Mouse (Mus musculus) cortical plate, adult 2 months (tissue): ENCODE measurements around the gene Ddx6. TPM values are rescaled to one million over a fixed set of nuclear protein-coding genes. Genes with fewer than 3 reads are reported as not detected.
A peak's percentile ranks its signal among the peaks of the same experiment; 100 is the strongest.
"Not testable (repeated sequence)": the region's sequence is repeated elsewhere in the genome, so short reads cannot be mapped to it uniquely, and the experiment has no call there.

Experiments
- H3K27ac ChIP-seq: fragments of 200-500 bp; 2 replicates; pipeline ENCODE4 v1.5.1; 2012; ENCODE audit warnings: low read length, control low read depth, inconsistent platforms; ENCODE audit not compliant: insufficient read depth
- H3K4me1 ChIP-seq: fragments of 200-500 bp; 2 replicates; pipeline ENCODE4 v1.6.1; 2011; ENCODE audit warnings: low read length; ENCODE audit not compliant: control insufficient read depth, insufficient read depth
- H3K4me3 ChIP-seq: fragments of 200-500 bp; 2 replicates; pipeline ENCODE4 v1.5.1; 2011; ENCODE audit warnings: mild to moderate bottlenecking, low read length, control low read depth; ENCODE audit not compliant: insufficient read depth
- CTCF ChIP-seq: fragments of 200-500 bp; IDR thresholded peaks from 2 replicates; pipeline ENCODE4 v1.5.1; 2011; ENCODE audit warnings: mild to moderate bottlenecking, control low read depth, low read length; ENCODE audit not compliant: insufficient read depth; ENCODE audit errors: extremely low read depth
- POLR2A ChIP-seq: fragments of 200-500 bp; IDR thresholded peaks from 2 replicates; pipeline ENCODE4 v1.6.1; 2011; ENCODE audit warnings: mild to moderate bottlenecking, low read length, control low read depth; ENCODE audit not compliant: insufficient read depth; ENCODE audit errors: extremely low read depth
- polyA plus RNA-seq: library from polyadenylated mRNA; depleted of rRNA; stranded (reverse); fragments of >200 nt; gene quantifications from 2 replicates; pipeline ENCODE4 v1.2.3, GENCODE M21; 2012; rRNA removed

Ddx6 gene
- 35.0 and 35.1 TPM in 2 replicates for polyA plus RNA-seq

GRCm38 (mm10) chr9:44604779-44605615, at the start of gene Ddx6:
Gene Ddx6, plus strand, starts transcription at chr9:44604892.
- peaks cover 7% of the 10 kb centered on the region for H3K4me1 ChIP-seq
- H3K27ac ChIP-seq: peak within 1 kb of the TSS; percentile 98
- TF ChIP-seq POLR2A: no peak
- no peak for TF ChIP-seq CTCF
- peak within 1 kb of the TSS; percentile 89 for H3K4me3 ChIP-seq

GRCm38 (mm10) chr9:44561597-44561996, 43.1 kb upstream of the Ddx6 start, which contains the start of gene Cxcr5:
Gene Cxcr5, minus strand, starts transcription at chr9:44561877.
- TF ChIP-seq POLR2A (no peak), CTCF (no peak)
- no peak within 1 kb of the TSS for H3K4me3 ChIP-seq
- no peak within 1 kb of the TSS for H3K27ac ChIP-seq
- no peaks in the 10 kb centered on the region for H3K4me1 ChIP-seq

- H3K27ac ChIP-seq: no peak overlapping the region
- no peak for TF ChIP-seq POLR2A
- no peak for TF ChIP-seq CTCF
- no peaks in the 10 kb centered on the region for H3K4me1 ChIP-seq
- no peak overlapping the region for H3K4me3 ChIP-seq
These were observed 41.8 kb upstream of the Ddx6 start for GRCm38 (mm10) chr9:44562936-44563335.

- no peak overlapping the region for H3K4me3 ChIP-seq
- no peaks in the 10 kb centered on the region for H3K4me1 ChIP-seq
- no peak overlapping the region for H3K27ac ChIP-seq
- no peak for TF ChIP-seq POLR2A
- no peak for TF ChIP-seq CTCF
These were observed 39.3 kb upstream of the Ddx6 start for GRCm38 (mm10) chr9:44565367-44565766.

- Histone ChIP-seq H3K4me1 (no peaks in the 10 kb centered on the region), H3K4me3 (no peak overlapping the region), H3K27ac (no peak overlapping the region)
- TF ChIP-seq POLR2A: no peak
- no peak for TF ChIP-seq CTCF
These were observed 37.2 kb upstream of the Ddx6 start for GRCm38 (mm10) chr9:44567338-44568082.

GRCm38 (mm10) chr9:44568083-44568455, 36.6 kb upstream of the Ddx6 start:
- TF ChIP-seq POLR2A (no peak), CTCF (no peak)

GRCm38 (mm10) chr9:44570939-44571382, 33.7 kb upstream of the Ddx6 start:
- TF ChIP-seq CTCF: no peak
- TF ChIP-seq POLR2A: no peak
- Histone ChIP-seq H3K4me1 (no peaks in the 10 kb centered on the region), H3K4me3 (no peak overlapping the region), H3K27ac (no peak overlapping the region)

More at GRCm38 (mm10) chr9:44568083-44568455, 36.6 kb upstream of the Ddx6 start:
- no peak overlapping the region for H3K27ac ChIP-seq
- no peaks in the 10 kb centered on the region for H3K4me1 ChIP-seq
- no peak overlapping the region for H3K4me3 ChIP-seq

GRCm38 (mm10) chr9:44573306-44573705, 31.4 kb upstream of the Ddx6 start:
- H3K4me3 ChIP-seq: no peak overlapping the region
- no peaks in the 10 kb centered on the region for H3K4me1 ChIP-seq
- no peak overlapping the region for H3K27ac ChIP-seq
- TF ChIP-seq POLR2A (no peak), CTCF (no peak)

GRCm38 (mm10) chr9:44575095-44575494, 29.6 kb upstream of the Ddx6 start:
- Histone ChIP-seq H3K27ac (no peak overlapping the region), H3K4me3 (no peak overlapping the region), H3K4me1 (no peaks in the 10 kb centered on the region)
- TF ChIP-seq POLR2A: no peak

GRCm38 (mm10) chr9:44576046-44576445, 28.6 kb upstream of the Ddx6 start:
- not testable (repeated sequence) for H3K27ac ChIP-seq, H3K4me1 ChIP-seq, H3K4me3 ChIP-seq

GRCm38 (mm10) chr9:44579392-44579791, 25.3 kb upstream of the Ddx6 start:
- no peak overlapping the region for H3K4me3 ChIP-seq
- TF ChIP-seq CTCF (no peak), POLR2A (no peak)
- no peak overlapping the region for H3K27ac ChIP-seq
- H3K4me1 ChIP-seq: no peaks in the 10 kb centered on the region
